Mouse (Mus musculus): ENCODE measurements at regions not wholly inside any gene's neighbourhood (a gene's known extent, or its start where the extent isn't known, plus 50 kb on each side); places are given as distances from the start of the nearest gene placed in this dataset.

DNA sequence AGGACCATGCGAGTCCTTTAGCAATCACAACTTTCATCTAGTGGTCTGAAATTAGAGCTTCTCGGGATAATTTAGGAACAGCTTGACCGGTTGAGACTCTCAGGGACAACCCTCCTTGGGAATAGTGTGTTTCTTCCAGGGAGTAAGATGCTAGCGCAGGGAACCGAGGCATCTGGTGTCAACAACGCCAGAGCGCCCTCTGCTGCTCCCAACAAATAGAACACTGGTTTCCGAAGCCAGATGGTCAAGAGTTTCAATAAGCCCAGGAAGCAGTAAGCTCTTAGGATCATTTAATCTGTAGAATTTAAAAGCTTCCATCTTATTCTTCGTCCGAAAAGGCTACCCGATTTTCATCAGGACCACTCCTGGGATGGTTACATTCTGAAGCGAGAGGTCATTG is 149.8 kb upstream of the Cypt12 start:
- TF ChIP-seq POLR2A (IDR thresholded peaks at IDR 0.05; ENCODE audit: borderline replicate concordance, extremely low read depth, insufficient read depth, insufficient read length, poor library complexity, severe bottlenecking) (no peak), CTCF (IDR thresholded peaks at IDR 0.05; ENCODE audit: borderline replicate concordance, extremely low read depth, insufficient read depth, insufficient read length) (peak; percentile 83)
- DNase-seq (ENCODE audit: low read depth): peak; percentile 96

DNA sequence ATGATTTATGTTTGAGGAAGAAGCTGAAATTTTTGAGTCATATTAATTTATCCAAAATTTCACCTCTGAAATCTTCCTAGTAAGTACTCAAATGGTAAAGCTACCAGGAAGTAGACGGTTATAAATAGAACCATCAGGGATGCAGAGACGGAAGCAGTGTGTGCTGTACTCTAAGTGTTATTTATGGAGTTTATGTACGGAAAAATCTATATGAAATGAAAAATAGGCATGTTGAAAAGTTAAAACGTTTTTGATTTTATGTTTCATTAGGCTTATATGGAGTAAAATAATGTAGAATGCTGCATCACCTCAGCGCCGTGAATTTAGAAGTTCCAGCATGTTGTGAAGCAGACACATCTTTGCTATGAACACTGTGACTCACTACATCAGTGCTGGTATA is 149.1 kb upstream of the Cypt12 start:
- DNase-seq (ENCODE audit: low read depth): peak; percentile 54
- TF ChIP-seq POLR2A (IDR thresholded peaks at IDR 0.05; ENCODE audit: borderline replicate concordance, extremely low read depth, insufficient read depth, insufficient read length, poor library complexity, severe bottlenecking) (no peak), CTCF (IDR thresholded peaks at IDR 0.05; ENCODE audit: borderline replicate concordance, extremely low read depth, insufficient read depth, insufficient read length) (no peak)

DNA sequence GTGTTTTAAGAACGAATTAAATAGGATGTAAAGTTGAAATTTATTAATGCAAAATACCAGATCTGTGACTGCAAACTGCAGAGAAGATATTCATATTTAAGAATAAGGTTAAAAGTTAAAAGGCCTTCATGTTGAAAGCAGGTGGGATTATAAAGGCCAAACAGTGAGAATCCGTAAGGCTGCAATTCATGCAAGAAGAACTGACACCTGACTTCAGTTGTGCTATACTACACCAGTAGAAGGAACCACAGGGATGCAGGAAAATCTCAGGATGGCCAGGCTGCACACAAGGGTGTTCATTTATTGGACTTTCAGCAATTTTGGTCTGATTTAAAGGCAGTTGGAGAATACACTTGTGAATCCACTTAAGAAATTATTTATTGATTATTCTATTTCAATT is 147.4 kb upstream of the Cypt12 start:
- peak; percentile 51 for DNase-seq (ENCODE audit: low read depth)

DNA sequence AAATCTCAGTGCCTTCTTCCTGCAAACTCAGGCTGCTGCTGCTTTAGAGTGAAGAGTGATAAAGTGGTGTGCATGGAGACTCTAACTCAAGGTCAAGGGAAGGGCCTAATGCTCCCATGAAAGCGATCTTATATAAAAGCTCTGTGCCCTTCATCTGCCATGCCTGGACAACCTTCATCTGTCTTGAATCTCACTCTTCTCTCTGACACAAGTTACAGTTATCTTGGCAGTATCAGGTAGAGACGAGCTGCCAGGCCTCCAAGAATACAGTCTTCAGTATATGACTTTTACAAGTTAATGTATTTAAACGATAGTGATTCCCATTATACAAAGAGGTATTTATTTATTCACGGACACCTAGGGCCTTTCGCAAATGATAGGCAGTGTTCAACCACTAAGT is 146.7 kb upstream of the Cypt12 start:
- DNase-seq (ENCODE audit: low read depth): peak; percentile 56
- TF ChIP-seq POLR2A (IDR thresholded peaks at IDR 0.05; ENCODE audit: borderline replicate concordance, extremely low read depth, insufficient read depth, insufficient read length, poor library complexity, severe bottlenecking) (no peak), CTCF (IDR thresholded peaks at IDR 0.05; ENCODE audit: borderline replicate concordance, extremely low read depth, insufficient read depth, insufficient read length) (no peak)

More for the DNA sequence above, 147.4 kb upstream of the Cypt12 start:
- TF ChIP-seq CTCF (IDR thresholded peaks at IDR 0.05; ENCODE audit: borderline replicate concordance, extremely low read depth, insufficient read depth, insufficient read length): no peak
- TF ChIP-seq POLR2A (IDR thresholded peaks at IDR 0.05; ENCODE audit: borderline replicate concordance, extremely low read depth, insufficient read depth, insufficient read length, poor library complexity, severe bottlenecking): no peak

DNA sequence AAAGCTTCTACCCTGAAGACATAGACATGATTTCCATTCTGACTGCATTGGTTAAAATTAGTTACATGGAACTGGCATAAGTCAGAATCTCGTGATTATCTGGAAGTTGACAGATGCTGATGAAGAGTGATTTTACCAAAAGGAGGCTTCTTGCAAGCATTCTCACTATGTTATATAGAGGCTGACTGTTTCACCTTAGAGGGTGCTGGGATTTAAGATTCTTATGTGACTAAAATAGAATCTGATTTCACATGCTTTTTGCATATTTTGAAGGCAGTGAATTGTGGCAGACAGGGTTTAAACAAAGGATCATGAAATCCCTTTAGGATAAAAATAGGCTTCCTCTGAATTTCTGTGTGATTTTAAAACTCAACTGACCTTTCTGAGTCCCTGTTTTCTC is 143.0 kb upstream of the Cypt12 start:
- DNase-seq (ENCODE audit: low read depth): peak; percentile 44
- no peak for TF ChIP-seq POLR2A (IDR thresholded peaks at IDR 0.05; ENCODE audit: borderline replicate concordance, extremely low read depth, insufficient read depth, insufficient read length, poor library complexity, severe bottlenecking)

DNA sequence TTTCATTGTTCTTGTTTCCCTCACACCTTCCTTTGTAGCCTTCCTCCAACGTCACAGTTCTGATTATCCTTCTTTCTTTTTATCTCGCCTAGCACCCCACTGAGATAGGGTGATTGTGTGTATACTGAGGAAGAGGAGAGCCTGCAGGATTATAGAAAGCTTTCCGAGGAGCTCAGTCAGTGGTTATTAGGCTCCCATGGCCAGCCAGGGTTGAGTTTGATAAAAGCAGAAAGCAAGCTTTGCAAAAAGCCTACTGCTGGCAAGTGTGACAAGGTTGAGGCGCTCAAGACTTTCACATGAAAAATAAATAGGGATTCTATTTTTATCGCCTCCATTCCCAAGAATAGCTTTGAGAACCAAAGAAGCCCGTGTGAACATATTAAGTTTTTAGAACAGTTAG is 136.9 kb upstream of the Cypt12 start:
- peak; percentile 60 for DNase-seq (ENCODE audit: low read depth)
- TF ChIP-seq CTCF (IDR thresholded peaks at IDR 0.05; ENCODE audit: borderline replicate concordance, extremely low read depth, insufficient read depth, insufficient read length): no peak
- TF ChIP-seq POLR2A (IDR thresholded peaks at IDR 0.05; ENCODE audit: borderline replicate concordance, extremely low read depth, insufficient read depth, insufficient read length, poor library complexity, severe bottlenecking): no peak

DNA sequence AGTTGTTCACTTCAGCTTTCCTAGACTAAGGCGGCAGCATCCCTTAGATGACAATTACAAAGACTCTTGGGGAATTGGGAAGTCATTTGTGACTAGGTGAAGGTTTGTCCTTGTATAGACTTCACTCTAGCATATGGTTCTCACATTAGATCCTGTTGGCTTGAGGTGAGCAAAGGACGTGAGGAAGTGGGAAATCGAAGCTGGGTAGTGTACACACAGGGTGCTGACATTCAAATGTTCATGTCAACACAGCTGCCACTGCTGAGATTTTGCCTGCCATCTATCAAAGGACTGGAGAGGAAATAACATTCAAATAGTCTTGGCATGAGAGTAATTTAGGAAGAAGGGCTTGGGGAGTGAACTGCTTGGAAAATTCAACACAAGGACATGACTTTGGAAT is 124.0 kb upstream of the Cypt12 start:
- DNase-seq (ENCODE audit: low read depth): no peak
- TF ChIP-seq POLR2A (IDR thresholded peaks at IDR 0.05; ENCODE audit: borderline replicate concordance, extremely low read depth, insufficient read depth, insufficient read length, poor library complexity, severe bottlenecking) (no peak), CTCF (IDR thresholded peaks at IDR 0.05; ENCODE audit: borderline replicate concordance, extremely low read depth, insufficient read depth, insufficient read length) (no peak)

DNA sequence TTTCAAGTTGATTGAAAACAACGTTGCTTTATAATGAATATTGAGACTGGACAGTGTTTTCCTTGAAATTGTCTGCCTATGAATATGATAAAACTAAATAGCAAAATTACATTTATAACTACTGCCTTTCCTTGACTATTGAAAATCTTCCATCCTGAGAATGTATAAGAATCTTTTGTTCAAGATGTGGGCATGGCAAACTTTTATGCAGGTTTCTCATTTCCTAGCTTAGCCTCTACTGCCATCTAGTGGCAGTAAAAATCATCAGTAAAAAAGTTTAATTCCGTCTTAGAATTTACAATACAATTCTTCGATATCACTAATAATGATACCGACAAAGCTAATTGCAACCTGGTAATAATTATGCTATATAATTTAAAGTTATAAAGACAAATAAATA is 123.5 kb upstream of the Cypt12 start:
- DNase-seq (ENCODE audit: low read depth): peak; percentile 85
- TF ChIP-seq CTCF (IDR thresholded peaks at IDR 0.05; ENCODE audit: borderline replicate concordance, extremely low read depth, insufficient read depth, insufficient read length) (peak; percentile 12; the same call in 1 of the 2 replicates), POLR2A (IDR thresholded peaks at IDR 0.05; ENCODE audit: borderline replicate concordance, extremely low read depth, insufficient read depth, insufficient read length, poor library complexity, severe bottlenecking) (no peak)

DNA sequence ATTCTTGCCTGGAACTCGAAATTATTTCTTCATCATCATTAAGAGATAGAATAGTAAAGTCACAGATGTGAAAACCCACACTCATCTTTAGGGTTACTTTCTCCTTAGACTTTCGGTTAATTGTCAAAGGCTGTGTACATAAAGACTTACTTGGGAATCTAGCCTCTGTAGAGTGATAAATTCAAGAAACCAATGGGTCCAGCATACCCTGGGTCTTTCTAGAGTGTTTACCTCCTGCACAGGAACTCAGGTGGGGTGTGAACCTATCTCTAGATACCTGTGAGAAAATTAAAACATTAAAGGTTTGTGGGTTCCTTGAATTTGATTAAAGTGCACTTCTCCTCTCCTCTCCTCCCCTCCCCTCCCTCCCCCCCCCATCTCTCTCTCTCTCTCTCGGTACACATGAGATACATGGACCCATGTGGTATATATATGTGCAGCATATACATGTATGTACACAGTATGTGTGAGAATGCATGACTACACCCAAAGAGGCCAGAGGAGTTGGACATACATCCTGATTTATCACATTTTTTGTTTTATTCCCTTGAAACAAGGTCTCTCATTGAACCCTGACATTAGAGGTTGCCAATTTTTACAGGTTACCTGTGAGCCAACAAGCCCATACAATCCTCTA is 122.8 kb upstream of the Cypt12 start:
- TF ChIP-seq CTCF (IDR thresholded peaks at IDR 0.05; ENCODE audit: borderline replicate concordance, extremely low read depth, insufficient read depth, insufficient read length) (no peak), POLR2A (IDR thresholded peaks at IDR 0.05; ENCODE audit: borderline replicate concordance, extremely low read depth, insufficient read depth, insufficient read length, poor library complexity, severe bottlenecking) (no peak)
- no peak for DNase-seq (ENCODE audit: low read depth)

DNA sequence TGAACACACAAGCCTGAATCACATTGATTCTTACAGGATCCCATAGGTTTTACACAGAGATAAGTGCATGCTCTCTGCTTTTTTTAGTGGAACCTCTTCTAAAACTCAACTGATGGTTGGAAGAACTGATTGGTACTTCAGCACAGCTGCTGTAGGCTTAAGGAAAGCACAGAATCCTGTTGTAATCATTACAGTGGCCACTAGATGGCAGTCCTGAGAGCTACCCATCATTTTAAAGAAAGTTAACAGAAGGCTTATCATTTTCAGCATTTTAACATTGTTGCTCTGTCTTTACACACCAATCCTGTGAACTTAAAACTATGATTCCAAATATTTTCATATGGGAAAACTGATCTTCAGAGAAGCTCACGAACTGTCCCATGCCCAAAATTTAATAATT is 113.5 kb upstream of the Cypt12 start:
- TF ChIP-seq POLR2A (IDR thresholded peaks at IDR 0.05; ENCODE audit: borderline replicate concordance, extremely low read depth, insufficient read depth, insufficient read length, poor library complexity, severe bottlenecking) (no peak), CTCF (IDR thresholded peaks at IDR 0.05; ENCODE audit: borderline replicate concordance, extremely low read depth, insufficient read depth, insufficient read length) (peak; percentile 60; the same call in 1 of the 2 replicates)

DNA sequence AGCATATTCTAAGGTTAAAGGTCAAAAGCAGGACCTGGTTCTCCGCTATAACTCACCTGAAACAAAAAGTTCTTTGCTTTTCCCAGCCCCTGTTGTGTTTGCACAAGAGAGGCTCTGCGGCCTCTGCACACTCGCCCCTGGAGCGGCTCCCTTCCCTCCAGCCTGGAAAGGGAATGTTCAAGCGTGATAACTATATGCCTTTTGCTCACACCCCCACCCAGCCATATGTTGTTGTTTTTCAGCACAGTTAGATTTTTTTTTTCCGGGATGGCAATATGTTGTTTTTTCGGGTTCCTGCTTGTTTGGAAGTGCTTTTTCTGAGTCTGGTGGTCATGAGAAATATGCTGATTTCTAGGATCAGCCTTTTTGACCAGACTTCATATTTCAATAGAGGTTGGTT is 100.6 kb upstream of the Cypt12 start:
- no peak for TF ChIP-seq CTCF (IDR thresholded peaks at IDR 0.05; ENCODE audit: borderline replicate concordance, extremely low read depth, insufficient read depth, insufficient read length)
- DNase-seq (ENCODE audit: low read depth): peak; percentile 83

More for the DNA sequence above, 113.5 kb upstream of the Cypt12 start:
- DNase-seq (ENCODE audit: low read depth): peak; percentile 80

DNA sequence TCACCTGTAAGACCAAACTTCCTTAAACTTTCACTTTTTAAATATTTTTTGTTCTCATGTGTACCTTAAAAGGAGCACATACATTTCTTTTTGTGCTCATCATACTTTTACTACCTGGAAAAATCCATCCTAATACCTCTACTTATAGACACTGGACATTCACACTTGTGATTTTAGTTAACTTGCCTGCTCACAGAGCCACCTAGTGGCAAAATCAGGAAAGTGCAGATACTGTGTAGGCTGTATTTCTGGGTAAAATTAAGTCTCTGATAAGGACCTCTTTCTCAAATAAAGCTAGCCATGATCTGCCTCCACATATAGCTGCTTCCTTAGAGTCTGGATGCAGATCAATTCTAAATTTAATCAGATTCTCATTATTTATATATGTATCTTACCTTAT is 100.0 kb upstream of the Cypt12 start:
- TF ChIP-seq POLR2A (IDR thresholded peaks at IDR 0.05; ENCODE audit: borderline replicate concordance, extremely low read depth, insufficient read depth, insufficient read length, poor library complexity, severe bottlenecking) (no peak), CTCF (IDR thresholded peaks at IDR 0.05; ENCODE audit: borderline replicate concordance, extremely low read depth, insufficient read depth, insufficient read length) (peak; percentile 52; the same call in 1 of the 2 replicates)
- peak; percentile 66 for DNase-seq (ENCODE audit: low read depth)
